Mouse (Mus musculus) T-cell, adult 2 months (primary cell): ENCODE data around the gene 1700012B07Rik.

Experiments used
- DNase-seq: peaks from one replicate; pipeline ENCODE4 v3.0.0; 2022; ENCODE audit warnings: low spot score

1700012B07Rik gene

DNA sequence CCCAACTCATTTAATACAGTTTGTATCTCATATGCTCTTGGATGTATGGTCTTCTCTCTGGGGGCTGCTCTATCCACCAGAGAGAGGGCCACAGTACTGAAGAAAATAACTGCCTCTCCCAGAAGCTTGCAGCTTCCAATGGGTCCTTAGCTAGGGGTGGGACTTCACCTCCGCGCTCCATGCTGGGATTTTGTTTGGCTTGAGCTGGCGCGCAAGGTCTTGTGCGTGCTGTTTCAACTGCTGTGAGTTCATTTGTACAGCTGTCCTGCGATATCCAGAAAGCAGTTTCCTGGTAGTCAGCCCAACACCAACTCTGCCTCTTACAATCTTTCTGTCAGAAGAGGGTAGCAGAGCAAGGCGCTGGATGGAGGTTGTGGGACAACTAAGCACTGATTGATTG lies 18.5 kb upstream of the 1700012B07Rik start:
- DNase-seq = no peak

DNA sequence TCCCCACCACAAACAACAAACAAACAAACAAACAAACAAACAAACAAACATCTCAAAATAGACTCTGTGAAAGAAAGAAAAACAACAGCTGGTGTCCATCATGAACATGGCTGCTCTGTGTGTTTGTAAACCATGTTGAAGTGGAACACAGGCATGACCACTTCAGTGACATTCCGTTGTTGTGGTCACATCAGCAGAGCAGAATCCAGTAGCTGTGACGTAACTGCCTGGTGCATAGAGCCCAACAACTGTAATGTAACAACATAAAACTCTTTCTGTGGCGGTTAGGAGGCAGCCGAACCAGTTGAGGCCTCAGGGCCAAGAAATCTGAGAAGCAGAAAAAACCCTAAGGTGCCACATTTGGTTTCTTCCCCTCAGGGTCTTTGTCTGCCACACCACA lies 17.8 kb upstream of the 1700012B07Rik start:
- no peak for DNase-seq

DNA sequence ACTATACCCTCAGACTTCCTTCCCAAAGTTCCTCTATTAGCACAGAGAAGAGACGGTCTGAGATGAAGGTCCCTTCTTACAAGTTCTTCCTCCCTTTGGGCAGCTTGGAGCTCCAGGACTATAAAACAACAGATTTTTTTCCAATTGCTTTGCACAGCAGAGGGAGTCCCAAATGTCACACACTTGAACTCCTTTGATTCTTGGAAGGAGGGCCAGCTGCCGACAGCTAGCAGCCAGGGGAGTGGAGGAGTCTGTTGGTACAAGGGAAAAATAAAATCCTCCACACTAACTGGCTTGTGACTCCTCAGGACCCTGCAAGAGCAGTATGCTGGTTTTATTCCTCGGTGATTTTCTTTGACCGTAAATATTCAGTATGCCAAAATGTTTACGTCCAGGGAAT lies 16.6 kb upstream of the 1700012B07Rik start:
- DNase-seq = no peak

- no peak for DNase-seq
Measured at GRCm38 (mm10) chr11:109830368-109830767, 2.5 kb upstream of the 1700012B07Rik start.

- DNase-seq = no peak
Measured at GRCm38 (mm10) chr11:109822280-109822679, 5.6 kb downstream of the 1700012B07Rik start.

DNA sequence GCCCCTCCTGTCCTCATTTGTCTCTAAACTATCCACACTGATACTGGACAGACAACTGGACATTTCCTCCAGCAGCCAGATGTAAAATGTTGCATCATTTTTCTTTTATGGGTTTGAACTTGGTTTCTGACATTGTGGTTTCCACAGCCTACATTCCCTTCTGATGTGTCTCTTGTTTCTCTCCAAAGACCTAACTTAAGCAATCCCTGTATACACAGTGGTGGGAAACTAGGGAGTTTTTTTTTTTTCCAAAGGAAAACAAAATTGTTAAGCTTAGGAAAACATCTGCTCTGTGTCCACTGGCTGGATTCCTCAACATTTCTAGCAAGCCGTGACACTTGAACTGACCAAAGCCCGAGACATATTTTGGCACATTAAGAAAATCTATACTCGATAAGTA lies 10.4 kb downstream of the 1700012B07Rik start:
- no peak for DNase-seq

DNA sequence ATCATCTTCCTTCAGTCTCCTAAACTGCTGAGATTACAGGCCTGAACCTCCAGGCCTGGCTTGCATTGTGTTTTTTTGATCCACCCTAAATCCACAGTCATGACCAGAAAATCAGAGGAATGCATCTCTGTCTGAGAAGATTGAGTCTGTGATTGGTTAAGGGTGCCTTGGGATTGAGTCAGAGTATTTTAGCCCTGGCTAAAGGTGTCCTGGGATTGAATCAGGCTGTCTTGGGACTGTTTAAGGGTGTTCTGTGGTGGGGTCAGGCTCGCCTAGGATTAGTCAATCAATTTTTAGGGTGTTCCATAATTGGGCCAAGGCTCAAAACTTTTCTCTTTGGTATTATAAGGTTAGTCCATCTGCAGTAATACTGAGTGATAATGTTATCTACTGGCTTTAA lies 10.9 kb downstream of the 1700012B07Rik start:
- DNase-seq = no peak

DNA sequence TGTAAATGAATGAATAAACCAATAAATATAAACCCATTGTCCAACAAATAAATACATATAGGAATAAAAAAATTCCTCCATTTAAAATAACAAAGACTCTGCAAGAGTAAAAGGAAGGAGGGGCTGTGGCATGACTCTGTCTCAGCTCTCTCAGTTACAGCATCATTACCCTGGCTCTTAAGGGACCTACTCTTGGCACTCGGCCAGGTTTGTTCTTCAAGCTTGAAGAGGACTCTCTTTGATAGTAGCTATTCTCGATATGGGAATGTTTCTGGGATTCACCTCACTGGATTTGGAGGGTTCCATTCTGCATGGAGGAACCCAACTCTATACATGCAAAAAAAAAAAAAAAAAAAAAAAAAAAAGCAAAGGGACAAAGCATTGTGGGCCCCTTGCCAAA lies 16.1 kb downstream of the 1700012B07Rik start:
- no peak for DNase-seq

DNA sequence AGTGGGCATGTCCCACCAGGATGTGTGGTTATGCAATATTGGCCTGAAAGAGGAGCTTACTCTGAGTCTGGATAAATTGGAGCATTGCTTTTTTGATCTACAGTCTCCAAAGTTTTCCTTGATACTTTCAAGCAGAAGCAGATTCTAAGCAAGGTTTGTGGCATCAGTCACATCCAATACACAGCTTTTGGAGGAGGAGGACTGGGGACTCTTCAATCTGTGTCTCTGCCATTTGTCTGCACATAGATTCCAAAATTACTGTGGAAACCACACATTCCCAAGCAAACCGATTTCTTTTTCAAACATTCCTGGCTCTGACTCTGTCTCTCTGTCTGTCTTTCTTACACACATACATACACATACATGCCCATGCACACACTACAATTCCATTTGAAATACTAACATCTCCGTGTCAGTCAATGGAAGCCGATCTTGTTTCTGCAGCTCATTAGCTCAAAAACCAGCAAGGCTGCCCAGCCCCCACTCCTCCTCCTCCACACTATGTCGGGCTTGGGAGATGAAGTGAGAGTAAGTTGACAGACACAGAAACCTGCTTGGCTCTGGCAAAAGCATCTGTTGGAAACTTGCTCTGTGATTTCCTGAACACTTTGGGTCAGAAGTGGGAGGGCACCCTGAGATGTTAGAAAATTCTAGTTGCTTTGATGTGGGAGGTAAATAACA lies 18.5 kb downstream of the 1700012B07Rik start:
- DNase-seq = no peak

DNA sequence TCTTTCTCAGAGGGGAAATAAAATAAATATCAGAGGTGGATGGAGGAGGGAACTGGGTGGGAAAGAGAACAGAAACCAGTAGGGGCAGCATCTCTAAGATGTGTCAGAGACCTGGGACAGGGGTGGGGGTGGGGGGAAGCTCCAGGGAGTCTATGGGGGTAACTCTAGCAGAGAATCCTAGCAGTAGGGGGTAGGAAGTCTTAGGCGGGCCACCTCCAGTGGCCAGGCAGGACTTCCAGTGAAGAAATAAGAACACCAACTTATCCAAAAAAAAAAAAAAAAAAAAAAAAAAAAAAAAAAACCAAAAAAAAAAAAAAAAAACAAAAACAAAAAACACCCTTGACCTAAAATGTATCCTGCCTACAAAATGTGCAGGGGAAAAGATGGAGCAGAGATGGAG lies 26.3 kb downstream of the 1700012B07Rik start:
- no peak for DNase-seq

DNA sequence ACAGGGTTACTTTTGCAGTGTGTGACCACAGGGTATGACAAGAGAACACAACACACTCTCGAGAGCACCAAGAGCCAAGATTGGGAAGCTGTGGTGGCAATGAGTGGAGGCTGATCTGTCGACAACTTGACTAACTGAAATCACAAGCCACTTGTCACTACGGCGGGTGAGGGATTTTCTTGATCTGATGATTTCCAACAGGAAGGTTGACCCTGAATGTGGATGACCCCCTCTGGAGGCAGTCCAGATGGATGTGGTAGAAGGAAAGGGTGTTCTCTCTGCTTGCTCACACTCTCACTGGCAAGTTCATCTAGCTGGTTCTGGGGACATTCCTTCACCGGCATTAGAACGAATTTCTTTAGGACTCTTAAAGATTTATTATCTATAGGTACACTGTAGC lies 30.3 kb downstream of the 1700012B07Rik start:
- no peak for DNase-seq

DNA sequence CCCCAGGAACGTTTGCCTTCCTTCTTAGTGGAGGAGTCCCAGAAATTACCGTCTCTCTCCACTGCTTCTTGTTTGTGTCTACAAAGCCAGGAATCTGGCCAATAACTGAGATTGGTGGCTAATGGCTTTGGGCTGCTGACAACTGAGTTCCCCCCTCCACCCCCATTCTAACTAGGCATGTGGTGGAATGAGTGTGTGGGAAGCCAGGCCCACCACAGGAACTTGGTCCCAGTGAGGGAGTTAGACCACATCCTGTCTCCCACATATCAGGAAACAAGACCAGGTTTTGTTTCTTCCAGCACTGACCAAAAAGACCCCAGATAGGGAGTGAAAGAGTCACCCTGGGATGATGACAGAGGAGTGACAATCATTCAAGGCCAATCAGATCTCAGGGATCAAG lies 32.3 kb downstream of the 1700012B07Rik start:
- no peak for DNase-seq

- no peak for DNase-seq
Measured at GRCm38 (mm10) chr11:109793578-109793977, 34.3 kb downstream of the 1700012B07Rik start.

- DNase-seq = no peak
Measured at GRCm38 (mm10) chr11:109792401-109792997, 35.3 kb downstream of the 1700012B07Rik start.

DNA sequence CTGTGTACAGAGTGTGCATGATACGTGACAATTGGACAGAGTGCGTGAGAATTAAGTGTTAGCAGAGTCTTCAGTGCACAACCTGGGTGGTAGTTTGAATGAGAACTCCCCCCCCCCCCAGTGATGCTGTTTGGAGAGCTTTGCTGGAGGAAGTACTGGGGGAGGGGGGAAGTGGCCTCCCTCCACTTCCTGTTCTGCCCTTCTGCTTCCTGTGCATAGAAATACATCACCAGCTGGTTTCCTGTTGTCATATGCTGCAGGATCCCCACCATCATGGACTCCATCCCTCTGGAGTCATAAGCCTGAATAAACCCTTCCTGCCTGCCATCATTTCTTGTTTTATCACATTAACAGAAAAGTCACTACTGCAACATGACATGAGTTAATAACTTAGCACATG lies 35.9 kb downstream of the 1700012B07Rik start:
- peak; percentile 12 for DNase-seq

DNA sequence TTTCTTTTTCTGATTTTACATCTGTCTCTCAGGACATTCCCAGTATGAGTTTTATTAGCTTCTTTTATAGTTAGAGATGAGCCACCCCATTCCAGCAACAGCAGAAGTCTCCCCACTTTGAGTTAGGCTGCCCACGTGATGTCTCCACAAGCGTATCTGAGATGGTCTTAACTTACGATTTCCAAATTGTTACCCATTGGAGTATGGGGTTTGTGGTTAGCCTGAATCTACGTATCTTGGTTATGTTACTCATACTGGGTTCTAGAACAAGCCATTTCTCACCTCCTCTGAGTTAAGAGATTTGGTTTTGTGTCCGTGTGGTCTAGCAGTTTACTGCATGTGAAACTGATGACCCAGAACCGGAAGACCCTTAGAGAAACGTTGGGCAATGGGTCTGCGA lies 37.6 kb downstream of the 1700012B07Rik start:
- no peak for DNase-seq

GRCm38 (mm10) chr11:109785392-109785791 lies 42.5 kb downstream of the 1700012B07Rik start:
- DNase-seq = no peak

GRCm38 (mm10) chr11:109771381-109771780 lies 56.5 kb downstream of the 1700012B07Rik start:
- no peak for DNase-seq

DNA sequence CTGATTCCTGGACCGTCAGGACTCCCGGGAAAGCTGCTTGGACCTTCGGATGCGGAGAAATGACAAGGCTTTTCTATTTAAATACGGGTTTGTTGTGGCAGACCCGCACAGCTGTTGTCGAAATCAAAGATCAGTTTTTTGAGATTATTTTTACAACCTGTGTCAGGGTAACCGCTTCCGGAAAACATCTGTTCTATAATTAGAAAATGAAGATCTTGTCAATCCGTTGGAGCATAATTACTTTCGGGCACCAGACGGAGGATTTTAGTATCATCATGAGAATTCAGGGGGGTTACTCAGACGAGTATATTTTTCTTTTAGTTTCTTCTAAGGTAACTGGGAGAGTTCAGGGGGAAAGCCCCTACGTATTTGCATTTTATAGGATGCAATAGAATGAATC lies 57.7 kb downstream of the 1700012B07Rik start:
- no peak for DNase-seq

DNA sequence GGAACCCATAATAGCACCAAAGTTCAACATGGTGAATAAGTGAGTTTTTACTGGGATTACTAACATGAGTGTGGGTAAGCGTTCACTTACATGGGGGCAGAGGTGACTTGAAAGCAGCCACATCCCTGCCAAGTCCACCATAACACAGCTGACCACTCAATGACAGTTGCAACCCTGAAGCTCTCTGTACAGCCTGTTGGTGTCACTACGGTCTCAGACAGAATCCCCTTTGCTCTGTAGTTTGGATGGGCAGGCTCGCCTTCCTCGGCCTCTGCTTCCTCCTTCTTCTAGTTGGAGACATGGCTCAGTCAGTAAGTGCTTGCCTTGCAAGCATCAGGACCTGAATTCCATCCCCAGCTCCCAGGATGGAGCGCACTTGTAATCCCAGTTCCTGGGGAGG lies 58.8 kb downstream of the 1700012B07Rik start:
- no peak for DNase-seq

GRCm38 (mm10) chr11:109760063-109760462 lies 67.8 kb downstream of the 1700012B07Rik start:
- no peak for DNase-seq

GRCm38 (mm10) chr11:109758616-109759215 lies 69.1 kb downstream of the 1700012B07Rik start:
- DNase-seq = no peak

- no peak for DNase-seq
Measured at GRCm38 (mm10) chr11:109754105-109754602, 73.7 kb downstream of the 1700012B07Rik start.
